Mouse (Mus musculus) neural tube, embryonic 11.5 days (tissue): ENCODE measurements around the gene Cav2. TPM values are rescaled to one million over a fixed set of nuclear protein-coding genes. Genes with fewer than 3 reads are reported as not detected.
A peak's percentile ranks its signal among the peaks of the same experiment; 100 is the strongest.

Experiments
- ATAC-seq: fragments of 200-750 bp; cut with Nextera tagmentation; 2 replicates; pipeline ENCODE4 v1.8.0; 2017; ENCODE audit warnings: moderate number of reproducible peaks, mild to moderate bottlenecking, moderate TSS enrichment, moderate library complexity; ENCODE audit not compliant: insufficient read depth, low FRiP score, low TSS enrichment
- DNase-seq: peaks from one replicate; pipeline ENCODE4 v3.0.0-alpha.2; 2015; ENCODE audit warnings: low spot score
- H3K27ac ChIP-seq: fragments of 300-500 bp; sonication (generic); 2 replicates; pipeline ENCODE4 v1.5.1; 2014; ENCODE audit warnings: low read depth, mild to moderate bottlenecking, low read length
- H3K27me3 ChIP-seq: fragments of 300-500 bp; sonication (generic); 2 replicates; pipeline ENCODE4 v1.6.1; 2014; ENCODE audit warnings: mild to moderate bottlenecking, low read length, mixed read lengths; ENCODE audit not compliant: control insufficient read depth, insufficient read depth
- H3K36me3 ChIP-seq: fragments of 300-500 bp; sonication (generic); 2 replicates; pipeline ENCODE4 v1.6.1; 2014; ENCODE audit warnings: mild to moderate bottlenecking, low read length, moderate library complexity, mixed read lengths; ENCODE audit not compliant: control insufficient read depth, insufficient read depth
- H3K4me1 ChIP-seq: fragments of 300-500 bp; sonication (generic); 2 replicates; pipeline ENCODE4 v1.6.1; 2014; ENCODE audit warnings: low read length, mixed read lengths; ENCODE audit not compliant: control insufficient read depth, insufficient read depth
- H3K4me2 ChIP-seq: fragments of 300-500 bp; sonication (generic); 2 replicates; pipeline ENCODE4 v1.6.1; 2014; ENCODE audit warnings: low read depth, mild to moderate bottlenecking, moderate library complexity
- H3K4me3 ChIP-seq: fragments of 300-500 bp; sonication (generic); 2 replicates; pipeline ENCODE4 v1.5.1; 2014; ENCODE audit warnings: low read depth, low read length
- H3K9ac ChIP-seq: fragments of 300-500 bp; sonication (generic); 2 replicates; pipeline ENCODE4 v1.6.1; 2014; ENCODE audit warnings: mild to moderate bottlenecking, low read length
- H3K9me3 ChIP-seq: fragments of 300-500 bp; sonication (generic); 2 replicates; pipeline ENCODE4 v1.6.1; 2016; ENCODE audit warnings: low read length; ENCODE audit not compliant: control insufficient read depth
- WGBS: fragments of 180-500 bp; shearing (Covaris S2); extraction: QIAGEN DNeasy Blood & Tissue Kit; methylation state at CpG from one replicate; pipeline ENCODE4 v1.1.7; 2014; 5-methylcytosine and 5-hydroxymethylcytosine counted together
- polyA plus RNA-seq: library from polyadenylated mRNA; unstranded; fragments of >200 nt; fragmentation: Nextera tagmentation; extraction: Ambion mirVana; gene quantifications from 2 replicates; pipeline ENCODE4 v1.2.1, GENCODE M21; 2014

The Cav2 gene
- polyA plus RNA-seq = 5.3 and 6.4 TPM in 2 replicates

DNA sequence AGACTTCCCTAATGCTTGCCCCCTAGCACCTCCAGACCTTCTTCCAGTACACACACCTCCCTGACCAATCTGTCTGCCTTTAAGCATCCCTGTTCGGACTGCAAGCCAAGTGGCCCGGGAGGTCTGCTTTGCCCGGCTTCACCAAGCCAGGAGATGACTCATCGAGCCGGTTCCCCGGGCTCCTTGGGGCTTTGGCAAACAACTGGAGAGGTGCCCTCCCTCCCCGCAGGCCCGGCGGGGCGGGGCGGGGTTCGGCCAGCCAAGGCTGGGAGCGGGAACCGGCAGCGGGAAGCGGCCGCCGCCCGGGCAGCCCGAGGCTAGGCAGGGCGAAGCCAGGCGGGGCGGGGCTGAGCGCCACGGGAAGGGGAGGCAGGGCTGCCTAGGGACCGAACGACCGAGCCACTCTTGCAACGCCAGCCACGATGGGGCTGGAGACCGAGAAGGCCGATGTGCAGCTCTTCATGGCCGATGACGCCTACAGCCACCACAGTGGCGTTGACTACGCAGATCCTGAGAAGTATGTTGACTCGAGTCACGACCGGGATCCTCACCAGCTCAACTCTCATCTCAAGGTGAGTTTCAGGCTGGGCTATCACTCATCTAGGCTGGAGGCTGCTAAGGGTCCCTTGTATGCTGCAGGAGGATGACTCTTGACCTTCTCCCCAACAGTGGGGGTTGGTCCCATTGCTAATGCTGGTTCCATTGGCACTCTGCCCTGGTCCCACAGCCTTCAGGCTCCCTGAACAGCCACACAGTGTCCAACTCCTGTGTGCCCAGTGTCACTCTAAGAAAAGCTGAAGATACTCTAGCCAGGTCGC, at the start of gene Cav2:
Cav2 (plus strand) TSS at position 247 of the 818 bp plus-strand sequence.
- Histone ChIP-seq H3K9me3 (no peaks in the 10 kb centered on the region), H3K4me2 (peak within 1 kb of the TSS; percentile 90), H3K27me3 (no peaks in the 10 kb centered on the region), H3K9ac (peak within 1 kb of the TSS; percentile 69), H3K4me1 (no peaks in the 10 kb centered on the region), H3K4me3 (peak within 1 kb of the TSS; percentile 46), H3K27ac (no peak within 1 kb of the TSS), H3K36me3 (no peaks in the 10 kb centered on the region)
- DNase-seq (peak; percentile 65), ATAC-seq (peak; percentile 86)
- 1% methylated on average over 37 of the region's 40 CpGs for WGBS

DNA sequence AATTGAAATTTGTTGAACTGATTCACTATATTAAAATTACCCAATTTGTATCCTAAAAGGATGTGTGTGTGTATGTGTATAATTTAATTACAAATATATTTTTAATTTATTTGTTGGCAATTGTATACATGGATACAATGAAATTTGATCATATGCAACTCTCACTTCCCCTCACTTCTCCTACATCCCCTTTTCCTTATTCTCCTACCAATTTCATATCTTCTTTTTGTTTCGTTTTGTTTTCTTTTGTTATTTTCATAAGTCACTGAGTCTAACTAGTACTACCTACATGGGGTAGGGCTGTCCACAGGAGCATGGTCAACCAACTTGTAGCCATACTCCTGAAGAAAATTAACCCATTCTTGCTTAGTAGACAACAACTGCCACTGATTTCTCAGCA, 41.3 kb upstream of the Cav2 start:
- no peak overlapping the region for H3K4me3 ChIP-seq
- DNase-seq = no peak
- no peak for ATAC-seq
- H3K27me3 ChIP-seq = no peaks in the 10 kb centered on the region
- no peak overlapping the region for H3K9ac ChIP-seq
- no peak overlapping the region for H3K27ac ChIP-seq
- no peaks in the 10 kb centered on the region for H3K9me3 ChIP-seq
- no peak overlapping the region for H3K4me2 ChIP-seq
- no peaks in the 10 kb centered on the region for H3K4me1 ChIP-seq
- no peaks in the 10 kb centered on the region for H3K36me3 ChIP-seq
- 100% methylated on average over 1 of the region's 1 CpGs for WGBS

DNA sequence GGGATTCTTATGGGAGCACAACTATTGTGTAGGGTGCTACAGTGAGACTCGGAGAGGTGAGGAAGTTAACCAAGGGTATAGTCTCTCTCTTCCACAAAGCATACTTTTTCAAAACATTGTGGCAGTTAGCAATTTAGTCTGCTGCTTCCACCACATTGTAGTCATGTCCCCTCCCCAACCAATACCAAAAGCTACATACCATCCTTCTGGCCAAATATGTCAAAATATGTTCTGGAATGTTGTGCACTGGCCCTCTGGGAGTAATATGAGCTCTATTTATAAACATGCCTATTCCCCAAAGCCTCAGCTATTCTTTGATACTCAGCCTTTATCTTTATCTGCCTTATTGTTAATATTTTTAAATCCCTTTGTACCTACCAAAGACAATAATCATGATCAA, 40.0 kb upstream of the Cav2 start:
- H3K4me3 ChIP-seq = no peak overlapping the region
- no peaks in the 10 kb centered on the region for H3K36me3 ChIP-seq
- H3K4me2 ChIP-seq = no peak overlapping the region
- H3K27ac ChIP-seq = no peak overlapping the region
- no peak overlapping the region for H3K9ac ChIP-seq
- H3K4me1 ChIP-seq = no peaks in the 10 kb centered on the region
- no peak for DNase-seq
- H3K27me3 ChIP-seq = no peaks in the 10 kb centered on the region
- no peak for ATAC-seq
- no peaks in the 10 kb centered on the region for H3K9me3 ChIP-seq
- 97% methylated on average over 1 of the region's 1 CpGs for WGBS

DNA sequence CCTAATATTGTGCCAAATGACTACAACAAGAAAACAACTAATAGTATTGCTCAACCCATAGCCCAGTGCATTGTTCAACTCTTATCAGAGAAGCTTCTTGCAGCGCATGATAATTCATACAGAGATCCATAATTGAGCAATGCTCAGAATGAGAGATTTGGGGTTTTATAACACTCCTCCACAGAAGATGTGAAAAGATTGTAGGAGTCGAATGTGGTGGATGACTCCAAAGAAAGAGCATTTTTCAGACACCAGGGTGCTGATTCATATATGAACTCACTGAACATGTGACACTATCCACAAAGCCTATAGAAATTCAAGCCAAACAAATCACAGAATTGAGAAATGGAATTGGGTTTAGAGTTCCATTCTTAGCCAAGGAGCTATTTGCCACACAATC, 34.0 kb upstream of the Cav2 start:
- no peaks in the 10 kb centered on the region for H3K27me3 ChIP-seq
- no peaks in the 10 kb centered on the region for H3K9me3 ChIP-seq
- WGBS = 95% methylated on average over 2 of the region's 2 CpGs
- H3K4me2 ChIP-seq = no peak overlapping the region
- H3K27ac ChIP-seq = no peak overlapping the region
- DNase-seq (no peak), ATAC-seq (no peak)
- no peaks in the 10 kb centered on the region for H3K36me3 ChIP-seq
- H3K4me1 ChIP-seq = no peaks in the 10 kb centered on the region
- H3K4me3 ChIP-seq = no peak overlapping the region
- no peak overlapping the region for H3K9ac ChIP-seq

DNA sequence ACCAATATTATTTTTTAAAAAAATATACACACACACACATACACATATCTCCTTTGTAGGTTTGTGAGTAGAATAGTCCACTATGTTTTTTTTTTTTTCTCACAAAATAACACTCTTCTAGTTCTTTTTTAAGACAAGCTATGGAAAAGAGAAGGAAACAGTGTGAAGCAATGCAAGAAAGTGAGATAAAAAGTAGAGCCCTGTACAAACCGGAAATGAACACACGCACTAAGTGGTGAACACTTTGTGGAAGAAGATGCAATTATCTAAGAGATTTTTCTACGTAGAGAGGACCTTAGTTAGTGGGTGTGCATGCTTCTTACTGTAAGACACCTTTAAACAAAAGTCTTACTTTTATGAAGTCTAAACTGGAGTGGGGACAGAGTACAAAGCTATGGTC, 33.3 kb upstream of the Cav2 start:
- WGBS = 93% methylated on average over 3 of the region's 3 CpGs

DNA sequence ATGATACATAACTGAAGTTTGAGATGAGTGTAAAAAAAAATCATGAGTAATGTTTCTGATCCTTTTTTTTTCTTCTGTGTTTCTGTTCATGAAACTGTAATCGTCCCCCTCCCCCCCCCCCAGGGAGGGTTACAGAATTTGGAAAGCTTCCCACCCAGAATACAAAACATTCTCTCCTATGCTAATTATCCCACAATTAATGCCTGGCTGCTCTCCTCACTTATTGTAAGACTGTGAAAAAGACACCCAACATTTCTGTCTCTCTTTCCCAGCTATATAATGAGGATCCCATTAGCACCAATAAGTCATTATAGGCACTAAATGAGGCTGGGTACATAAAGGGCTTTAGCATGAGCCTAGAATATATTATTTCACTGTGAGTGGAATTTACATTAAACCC, 32.7 kb upstream of the Cav2 start:
- 86% methylated on average over 1 of the region's 1 CpGs for WGBS
- ATAC-seq (no peak), DNase-seq (no peak)
- H3K27ac ChIP-seq = no peak overlapping the region
- no peak overlapping the region for H3K4me2 ChIP-seq
- H3K4me3 ChIP-seq = no peak overlapping the region
- H3K9me3 ChIP-seq = no peaks in the 10 kb centered on the region
- H3K9ac ChIP-seq = no peak overlapping the region
- H3K36me3 ChIP-seq = no peaks in the 10 kb centered on the region
- H3K27me3 ChIP-seq = no peaks in the 10 kb centered on the region
- no peaks in the 10 kb centered on the region for H3K4me1 ChIP-seq

More for the DNA sequence above, 33.3 kb upstream of the Cav2 start:
- Histone ChIP-seq H3K4me3 (no peak overlapping the region), H3K9ac (no peak overlapping the region), H3K9me3 (no peaks in the 10 kb centered on the region), H3K27me3 (no peaks in the 10 kb centered on the region), H3K4me2 (no peak overlapping the region), H3K36me3 (no peaks in the 10 kb centered on the region), H3K27ac (no peak overlapping the region), H3K4me1 (no peaks in the 10 kb centered on the region)
- no peak for ATAC-seq
- no peak for DNase-seq

DNA sequence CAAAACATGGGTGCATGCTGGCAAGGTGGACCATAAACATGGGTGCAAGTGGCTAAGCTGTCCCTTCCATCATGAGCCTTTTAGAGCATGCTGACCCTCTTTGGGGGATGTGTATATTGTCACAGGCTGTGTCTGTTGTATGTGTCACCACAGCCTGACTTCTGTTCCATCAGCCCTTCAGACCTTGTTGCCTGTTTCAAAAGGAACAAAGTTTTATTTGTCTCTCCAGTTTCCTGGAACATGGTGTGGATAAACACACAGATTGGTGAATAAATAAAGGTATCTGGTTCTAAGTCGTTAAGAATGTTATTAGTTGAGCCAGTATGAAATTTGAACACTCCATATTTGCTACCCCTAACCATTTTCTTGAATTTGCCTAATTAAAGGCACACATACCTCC, 29.0 kb upstream of the Cav2 start:
- DNase-seq (no peak), ATAC-seq (no peak)
- Histone ChIP-seq H3K36me3 (no peaks in the 10 kb centered on the region), H3K9ac (no peak overlapping the region), H3K9me3 (no peaks in the 10 kb centered on the region), H3K4me2 (no peak overlapping the region), H3K4me1 (no peaks in the 10 kb centered on the region), H3K27ac (no peak overlapping the region), H3K4me3 (no peak overlapping the region), H3K27me3 (no peaks in the 10 kb centered on the region)
- WGBS = 71% methylated on average over 1 of the region's 1 CpGs

DNA sequence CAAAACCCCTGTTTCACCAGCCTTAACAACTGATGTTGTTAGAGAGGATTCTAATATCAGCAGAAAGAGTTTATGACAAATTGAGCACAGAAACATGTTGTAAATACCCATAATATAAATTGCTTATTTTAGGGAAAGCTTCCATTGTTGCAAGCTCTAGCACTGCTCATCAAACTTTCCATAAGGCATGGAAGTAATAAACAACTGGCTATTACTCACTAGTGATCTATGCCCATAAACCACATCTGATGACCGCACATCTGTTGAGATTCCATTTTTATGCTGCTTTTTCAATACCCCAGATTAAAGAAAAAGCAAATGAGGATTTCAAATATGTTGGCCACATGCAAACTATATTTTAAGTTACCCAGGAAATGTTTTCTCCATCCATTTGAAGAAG, 22.8 kb upstream of the Cav2 start:
- Histone ChIP-seq H3K27ac (no peak overlapping the region), H3K27me3 (no peaks in the 10 kb centered on the region), H3K9ac (no peak overlapping the region), H3K4me3 (no peak overlapping the region), H3K4me1 (no peaks in the 10 kb centered on the region), H3K9me3 (no peaks in the 10 kb centered on the region), H3K4me2 (no peak overlapping the region), H3K36me3 (no peaks in the 10 kb centered on the region)
- no peak for ATAC-seq
- DNase-seq = no peak
- WGBS = 96% methylated on average over 1 of the region's 1 CpGs

DNA sequence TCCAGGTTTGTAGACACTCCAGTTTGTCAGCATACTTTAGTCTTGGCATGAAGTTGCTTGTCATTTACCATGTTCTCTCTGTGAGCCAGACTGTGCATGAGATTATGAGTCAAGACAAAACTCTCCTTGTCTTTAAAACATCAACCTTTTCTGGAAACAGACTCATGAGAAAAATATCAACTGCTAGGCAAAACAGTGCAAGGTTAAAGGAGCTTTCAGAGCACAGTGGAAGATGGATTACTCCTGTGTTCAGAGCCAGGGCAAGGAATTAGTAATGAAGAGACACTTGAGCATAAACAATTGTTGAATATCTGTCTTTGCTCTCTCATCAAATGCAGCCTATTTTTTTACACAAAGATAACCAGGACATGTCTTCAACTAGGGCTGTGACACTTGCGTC, 22.1 kb upstream of the Cav2 start:
- H3K36me3 ChIP-seq = no peaks in the 10 kb centered on the region
- H3K27me3 ChIP-seq = no peaks in the 10 kb centered on the region
- H3K9ac ChIP-seq = no peak overlapping the region
- no peak for DNase-seq
- no peak overlapping the region for H3K27ac ChIP-seq
- no peaks in the 10 kb centered on the region for H3K4me1 ChIP-seq
- H3K4me3 ChIP-seq = no peak overlapping the region
- no peaks in the 10 kb centered on the region for H3K9me3 ChIP-seq
- no peak overlapping the region for H3K4me2 ChIP-seq
- 84% methylated on average over 1 of the region's 1 CpGs for WGBS
- ATAC-seq = no peak
